Mouse (Mus musculus) myocyte (in vitro differentiated cells): ENCODE data around the gene Spryd3.

Experiments
- POLR2A ChIP-seq: IDR thresholded peaks from one replicate; pipeline ENCODE4 v1.6.1; 2011; ENCODE audit warnings: low read depth, mild to moderate bottlenecking, control low read depth, moderate library complexity; ENCODE audit not compliant: insufficient read length
- REST ChIP-seq: IDR thresholded peaks from one replicate; pipeline ENCODE4 v1.6.1; 2011; ENCODE audit warnings: mild to moderate bottlenecking, control low read depth, moderate library complexity; ENCODE audit not compliant: insufficient read depth, insufficient read length
- TCF12 ChIP-seq: IDR thresholded peaks from one replicate; pipeline ENCODE4 v1.6.1; 2011; ENCODE audit warnings: mild to moderate bottlenecking, control low read depth; ENCODE audit not compliant: poor library complexity, insufficient read depth, severe bottlenecking
- USF1 ChIP-seq: IDR thresholded peaks from one replicate; pipeline ENCODE4 v1.6.1; 2011; ENCODE audit warnings: low read depth, mild to moderate bottlenecking, control low read depth, moderate library complexity

DNA sequence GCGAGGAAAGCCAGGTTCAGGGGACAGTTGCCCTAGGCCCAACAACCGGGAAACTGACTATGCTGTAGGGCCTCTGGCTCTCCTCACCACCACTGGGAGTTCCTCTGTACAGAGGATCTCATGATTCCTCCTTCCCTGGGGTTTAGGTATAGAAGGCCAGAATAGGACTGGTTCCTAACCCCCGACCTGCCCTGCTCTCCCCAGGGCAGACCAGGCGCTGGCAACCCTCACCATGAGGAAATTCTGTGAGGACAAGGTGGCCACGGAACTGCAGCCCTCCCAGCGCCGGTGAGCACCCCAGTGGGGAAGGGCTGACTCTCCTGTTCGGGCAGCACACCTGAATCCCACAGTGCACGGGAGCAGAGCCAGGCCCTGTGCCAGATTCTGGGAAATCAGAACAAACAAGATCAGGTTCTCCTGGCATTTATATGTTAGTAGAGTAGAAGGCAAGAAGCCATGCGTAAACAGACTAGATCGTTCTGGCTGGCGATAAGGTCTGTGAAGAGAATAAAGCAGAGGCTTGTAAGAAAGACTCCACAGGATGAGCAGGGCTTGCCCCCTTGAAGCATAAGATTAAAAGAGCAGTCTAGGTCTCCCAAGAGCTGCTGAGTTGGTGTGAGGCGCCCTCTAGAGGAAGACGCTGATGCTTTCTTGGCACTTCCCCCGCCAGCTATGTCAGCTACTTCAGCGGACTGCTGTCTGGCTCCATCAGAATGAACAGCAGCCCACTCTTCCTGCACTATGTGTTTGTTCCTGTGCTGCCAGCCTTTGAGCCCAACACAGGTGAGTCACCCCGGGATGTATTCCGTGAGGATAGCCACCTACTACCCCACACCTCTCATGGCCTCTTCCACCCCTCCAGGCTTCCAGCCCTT is 27.1 kb downstream of the Spryd3 start:
- TF ChIP-seq POLR2A = no peak
- TF ChIP-seq TCF12 = no peak
- no peak for TF ChIP-seq USF1
- TF ChIP-seq REST = no peak
